Mouse (Mus musculus): ENCODE measurements at regions not wholly inside any gene's neighbourhood (a gene's known extent, or its start where the extent isn't known, plus 50 kb on each side); places are given as distances from the start of the nearest gene placed in this dataset.

GRCm38 (mm10) chr2:46802812-46803211 lies 1685.6 kb upstream of the Zeb2 start:
- peak overlapping the region; percentile 27 for H3K4me2 ChIP-seq (ENCODE audit: low read length)
- no peaks in the 10 kb centered on the region for H3K9me3 ChIP-seq (replicated peaks; ENCODE audit: control insufficient read depth, low read length, poor library complexity, severe bottlenecking)
- no peaks in the 10 kb centered on the region for H3K27me3 ChIP-seq (ENCODE audit: control insufficient read depth, insufficient read depth, low read depth, low read length)
- no peaks in the 10 kb centered on the region for H3K36me3 ChIP-seq (ENCODE audit: control insufficient read depth, insufficient read depth, low read length)
- H3K9ac ChIP-seq (ENCODE audit: low read depth, low read length): no peak overlapping the region
- no peak overlapping the region for H3K4me3 ChIP-seq (ENCODE audit: low read depth, low read length)
- 21% methylated on average over 7 of the region's 7 CpGs for WGBS
- peaks cover 3% of the 10 kb centered on the region; the same call in 1 of the 2 replicates for H3K4me1 ChIP-seq (ENCODE audit: control insufficient read depth, insufficient read depth, low read length)
- no peak overlapping the region for H3K27ac ChIP-seq (ENCODE audit: low read length)
- ATAC-seq: peak; percentile 64
